Mouse (Mus musculus) MEL (cell line): ENCODE data around the gene Runx1. TPM values are rescaled to one million over a fixed set of nuclear protein-coding genes. Genes with fewer than 3 reads are reported as not detected.

Experiments
- DNase-seq: peaks from one replicate; pipeline ENCODE4 v3.0.0; 2011; ENCODE audit warnings: low read depth, low spot score
- H3K27ac ChIP-seq: 2 replicates; pipeline ENCODE4 v1.5.1; 2012; ENCODE audit warnings: low read depth, mild to moderate bottlenecking, control low read depth, low read length, moderate library complexity; ENCODE audit not compliant: control insufficient read depth
- H3K27me3 ChIP-seq, 2 experiments: fragments of 150-350 bp in 1 of 2; sonication (generic) in 1 of 2; 2 replicates each; pipeline ENCODE4 v1.6.1; 2012; ENCODE audit warnings: low read length in 2 of 2, mild to moderate bottlenecking in 2 of 2, improper control_type of control experiment in 1 of 2, moderate library complexity in 1 of 2; ENCODE audit not compliant: insufficient read depth in 2 of 2, control insufficient read depth in 1 of 2
- H3K36me3 ChIP-seq, 2 experiments: 2 replicates each; pipeline ENCODE4 v1.6.1; 2012 to 2014; ENCODE audit warnings: low read length in 2 of 2, improper control_type of control experiment in 1 of 2, inconsistent platforms in 1 of 2, mild to moderate bottlenecking in 1 of 2; ENCODE audit not compliant: insufficient read depth in 2 of 2, control insufficient read depth in 1 of 2
- H3K4me1 ChIP-seq, 2 experiments: fragments of 150-350 bp in 1 of 2; sonication (generic) in 1 of 2; 2 replicates each; pipeline ENCODE4 v1.6.1; 2012; ENCODE audit warnings: low read length in 2 of 2, improper control_type of control experiment in 1 of 2, mild to moderate bottlenecking in 1 of 2; ENCODE audit not compliant: insufficient read depth in 2 of 2, control insufficient read depth in 1 of 2
- H3K4me3 ChIP-seq, 2 experiments: fragments of 150-350 bp in 1 of 2; sonication (generic) in 1 of 2; 2 replicates each; pipeline ENCODE4 v1.5.1; 2012; ENCODE audit warnings: low read depth in 2 of 2, low read length in 2 of 2, mild to moderate bottlenecking in 2 of 2, moderate library complexity in 2 of 2, control low read depth in 1 of 2, improper control_type of control experiment in 1 of 2; ENCODE audit not compliant: control insufficient read depth in 1 of 2, insufficient read depth in 1 of 2
- H3K79me2 ChIP-seq: 2 replicates; pipeline ENCODE4 v1.6.1; 2012; ENCODE audit warnings: mild to moderate bottlenecking, low read length, moderate library complexity; ENCODE audit not compliant: control insufficient read depth, poor library complexity, insufficient read depth
- H3K9ac ChIP-seq: 2 replicates; pipeline ENCODE4 v1.6.1; 2012; ENCODE audit warnings: low read depth, mild to moderate bottlenecking, control low read depth, low read length, moderate library complexity; ENCODE audit not compliant: control insufficient read depth, poor library complexity, severe bottlenecking
- H3K9me3 ChIP-seq: fragments of 150-350 bp; sonication (generic); replicated peaks from 2 replicates; pipeline ENCODE4 v1.6.1; 2012; ENCODE audit warnings: mild to moderate bottlenecking, low read length, improper control_type of control experiment, moderate library complexity; ENCODE audit not compliant: insufficient read depth
- CHD1 ChIP-seq: IDR thresholded peaks from 2 replicates; pipeline ENCODE4 v1.6.1; 2012; ENCODE audit warnings: low read depth, mild to moderate bottlenecking, inconsistent platforms, low read length, improper control_type of control experiment
- KAT2A ChIP-seq: conservative IDR thresholded peaks from 2 replicates; pipeline ENCODE4 v1.6.1; 2012; ENCODE audit warnings: low read depth, low read length, improper control_type of control experiment, inconsistent platforms
- MEF2A ChIP-seq: IDR thresholded peaks from 2 replicates; pipeline ENCODE4 v1.6.1; 2014; ENCODE audit warnings: low read depth, mild to moderate bottlenecking, inconsistent platforms, low read length, improper control_type of control experiment; ENCODE audit not compliant: poor library complexity, insufficient replicate concordance, severe bottlenecking; ENCODE audit errors: extremely low read depth
- POLR2AphosphoS5 ChIP-seq: IDR thresholded peaks from 2 replicates; pipeline ENCODE4 v1.6.1; 2012; ENCODE audit warnings: low read depth, borderline replicate concordance, mild to moderate bottlenecking, inconsistent platforms, low read length, moderate library complexity, mixed read lengths
- RAD21 ChIP-seq: IDR thresholded peaks from 2 replicates; pipeline ENCODE4 v1.6.1; 2011; ENCODE audit warnings: mild to moderate bottlenecking, low read depth, low read length, improper control_type of control experiment
- polyA plus RNA-seq, 2 experiments: library from polyadenylated mRNA; stranded (reverse) in 1 of 2; unstranded in 1 of 2; fragments of >175 nt in 1 of 2; fragments of >200 nt in 1 of 2; gene quantifications; 2 replicates each; pipeline versions ENCODE4 v1.2.1 to v1.2.4; 2012; ENCODE audit warnings: low replicate concordance in 2 of 2, low read depth in 1 of 2; ENCODE audit not compliant: insufficient read length in 2 of 2, insufficient read depth in 1 of 2, missing spikeins in 1 of 2
- total RNA-seq: library from RNA; depleted of rRNA; stranded (reverse); fragments of 300-350 nt; gene quantifications from 2 replicates; pipeline ENCODE4 v1.2.3, GENCODE M21; 2012

Runx1 gene
- total and polyA plus RNA-seq, 3 experiments, result 14.3 to 23.5 TPM; not detected in 1

GRCm38 (mm10) chr16:92705564-92706458 is 120.1 kb downstream of the Runx1 start:
- Histone ChIP-seq H3K4me1 (peaks cover 9 to 38% of the 10 kb centered on the region in 2 experiments), H3K36me3 (peaks cover 7 to 39% of the 10 kb centered on the region in 2 experiments), H3K27me3 (no peaks in the 10 kb centered on the region), H3K27ac (no peak overlapping the region), H3K4me3 (no peak overlapping the region), H3K9ac (no peak overlapping the region), H3K9me3 (no peaks in the 10 kb centered on the region), H3K79me2 (peaks cover 1% of the 10 kb centered on the region; the same call in 1 of the 2 replicates)
- no peak for DNase-seq
- TF ChIP-seq RAD21, result no peak

GRCm38 (mm10) chr16:92703850-92704249 is 122.1 kb downstream of the Runx1 start:
- peak; percentile 76; the same call in 1 of the 2 replicates for TF ChIP-seq POLR2AphosphoS5
- TF ChIP-seq MEF2A, result no peak
- DNase-seq, result no peak
- Histone ChIP-seq H3K79me2 (peaks cover 2% of the 10 kb centered on the region; the same call in 1 of the 2 replicates), H3K27ac (no peak overlapping the region), H3K27me3 (no peaks in the 10 kb centered on the region), H3K9me3 (no peaks in the 10 kb centered on the region), H3K4me1 (peaks cover 0 to 24% of the 10 kb centered on the region in 2 experiments; a peak in 2 of 4 replicates), H3K36me3 (peaks cover 8 to 21% of the 10 kb centered on the region in 2 experiments), H3K9ac (no peak overlapping the region), H3K4me3 (no peak overlapping the region)

GRCm38 (mm10) chr16:92699531-92700397 is 126.2 kb downstream of the Runx1 start:
- H3K27me3 ChIP-seq, result no peaks in the 10 kb centered on the region
- H3K9me3 ChIP-seq, result no peaks in the 10 kb centered on the region
- DNase-seq, result no peak
- H3K9ac ChIP-seq, result no peak overlapping the region
- TF ChIP-seq KAT2A, result no peak
- TF ChIP-seq CHD1, result no peak
- H3K36me3 ChIP-seq, result peaks cover 0 to 20% of the 10 kb centered on the region in 2 experiments; a peak in 2 of 4 replicates
- no peaks in the 10 kb centered on the region for H3K4me1 ChIP-seq
- H3K27ac ChIP-seq, result no peak overlapping the region
- peaks cover 2% of the 10 kb centered on the region; the same call in 1 of the 2 replicates for H3K79me2 ChIP-seq
- H3K4me3 ChIP-seq, result no peak overlapping the region
